ENCODE assay signal across 23 mouse cellular contexts in the genomic region with DNA sequence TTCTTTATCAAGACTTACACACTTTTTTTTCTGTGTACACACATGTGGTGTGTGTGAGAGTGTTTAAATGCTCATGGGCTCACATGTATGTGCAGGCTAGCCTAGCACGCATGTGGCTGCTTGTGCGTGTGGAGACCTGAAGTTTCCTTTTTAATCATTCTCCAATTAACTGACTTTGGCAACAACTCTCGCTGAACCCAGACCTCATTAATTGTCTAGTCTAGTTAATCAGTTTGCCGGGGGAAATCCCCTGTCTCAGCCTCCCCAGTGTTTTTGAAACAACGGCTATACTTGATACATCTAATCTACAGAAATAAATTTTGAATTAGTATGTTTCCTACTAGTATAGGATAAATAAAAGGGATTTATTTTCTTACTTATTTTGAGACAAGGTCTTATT. TPM values are rescaled to one million over a fixed set of nuclear protein-coding genes. Genes with fewer than 3 reads are reported as not detected.
"Had no signal": no experiment of that assay in that cellular context is flagged by ENCODE, and none has a peak within 500 bp of the region (broad histone marks: within the 10 kb centered on the region; RNA-seq: fewer than 3 reads in every experiment).

No protein-coding gene starts in this region.

- DNase-seq: left cerebral cortex, postnatal 4 days; lung, adult 18-20 months; lung, postnatal 10 days; lung, postnatal 36 days; midbrain, embryonic 14.5 days; retina, postnatal 1 day; right cerebral cortex, postnatal 25 days; spleen, adult 18-20 months; thymus, postnatal 25 days had no signal

- H3K4me3 ChIP-seq: intestine, embryonic 15.5 days; limb, embryonic 12.5 days; limb, embryonic 15.5 days; liver, embryonic 12.5 days; liver, embryonic 15.5 days; lung, embryonic 15.5 days; megakaryocyte, embryonic 14.5 days; midbrain, embryonic 10.5 days; neural tube, embryonic 12.5 days; neural tube, embryonic 15.5 days; stomach, embryonic 15.5 days had no signal

- H3K4me2 ChIP-seq: intestine, embryonic 15.5 days; limb, embryonic 12.5 days; limb, embryonic 15.5 days; liver, embryonic 12.5 days; liver, embryonic 15.5 days; lung, embryonic 15.5 days; neural tube, embryonic 12.5 days; neural tube, embryonic 15.5 days; stomach, embryonic 15.5 days had no signal

- H3K36me3 ChIP-seq: intestine, embryonic 15.5 days; limb, embryonic 12.5 days; limb, embryonic 15.5 days; liver, embryonic 12.5 days; liver, embryonic 15.5 days; lung, embryonic 15.5 days; midbrain, embryonic 10.5 days; neural tube, embryonic 12.5 days; neural tube, embryonic 15.5 days; stomach, embryonic 15.5 days had no signal

- ATAC-seq: hindbrain, embryonic 16.5 days; intestine, embryonic 15.5 days; liver, embryonic 12.5 days had no signal

- H3K27me3 ChIP-seq: intestine, embryonic 15.5 days; limb, embryonic 12.5 days; limb, embryonic 15.5 days; liver, embryonic 15.5 days; lung, embryonic 15.5 days; neural tube, embryonic 12.5 days; neural tube, embryonic 15.5 days; stomach, embryonic 15.5 days had no signal

- H3K27ac ChIP-seq: intestine, embryonic 15.5 days; kidney, postnatal 0 days; limb, embryonic 12.5 days; limb, embryonic 15.5 days; liver, embryonic 12.5 days; liver, embryonic 15.5 days; lung, embryonic 15.5 days; midbrain, embryonic 10.5 days; neural tube, embryonic 12.5 days; neural tube, embryonic 15.5 days; stomach, embryonic 15.5 days had no signal

- H3K9me3 ChIP-seq: intestine, embryonic 15.5 days; limb, embryonic 12.5 days; limb, embryonic 15.5 days; liver, embryonic 12.5 days; liver, embryonic 15.5 days; lung, embryonic 15.5 days; megakaryocyte, embryonic 14.5 days; midbrain, embryonic 10.5 days; neural tube, embryonic 12.5 days; neural tube, embryonic 15.5 days; stomach, embryonic 15.5 days had no signal

- H3K4me1 ChIP-seq: limb, embryonic 15.5 days; liver, embryonic 12.5 days; liver, embryonic 15.5 days; megakaryocyte, embryonic 14.5 days had no signal

- H3K9ac ChIP-seq: intestine, embryonic 15.5 days; limb, embryonic 12.5 days; limb, embryonic 15.5 days; liver, embryonic 12.5 days; liver, embryonic 15.5 days; lung, embryonic 15.5 days; neural tube, embryonic 12.5 days; neural tube, embryonic 15.5 days; stomach, embryonic 15.5 days had no signal

RNA-seq across cellular contexts. Expression of gene Hsd17b3, which starts 3.0 kb away (rescaled TPM):
- polyA plus RNA-seq: hindbrain, embryonic 16.5 days; intestine, embryonic 15.5 days; kidney, postnatal 0 days; limb, embryonic 12.5 days; limb, embryonic 15.5 days; liver, embryonic 12.5 days; liver, embryonic 15.5 days; lung, embryonic 15.5 days; midbrain, embryonic 10.5 days; midbrain, embryonic 14.5 days; neural tube, embryonic 15.5 days; stomach, embryonic 15.5 days; thymus, postnatal 0 days had no signal
